Mouse (Mus musculus): ENCODE results near the gene Cdh4. TPM values are rescaled to one million over a fixed set of nuclear protein-coding genes. Genes with fewer than 3 reads are reported as not detected.

The Cdh4 gene
- polyA plus RNA-seq, 2 experiments: 0.07 to 0.09 TPM

GRCm38 (mm10) chr2:179521444-179521843 is 79.2 kb downstream of the Cdh4 start:
- 64% methylated on average over 5 of the region's 5 CpGs for WGBS (ENCODE audit: insufficient replicate concordance)
- Histone ChIP-seq H3K36me3 (replicated peaks; ENCODE audit: control insufficient read depth, insufficient read depth, low read depth) (no peaks in the 10 kb centered on the region), H3K4me1 (replicated peaks; ENCODE audit: control insufficient read depth in 2 of 2, insufficient read depth in 2 of 2, low read length in 1 of 2) (no peaks in the 10 kb centered on the region), H3K27ac (no peak overlapping the region), H3K9me3 (ENCODE audit: control insufficient read depth, low read length) (no peaks in the 10 kb centered on the region), H3K9ac (replicated peaks) (no peak overlapping the region), H3K4me2 (ENCODE audit: low read depth) (no peak overlapping the region), H3K27me3 (ENCODE audit: control insufficient read depth, insufficient read depth, low read length) (no peaks in the 10 kb centered on the region), H3K4me3 (ENCODE audit: insufficient read depth in 1 of 2, low read depth in 2 of 2, low read length in 2 of 2) (no peak overlapping the region)
- DNase-seq (ENCODE audit: low read depth in 3 of 3, low spot score in 3 of 3) (no peak), ATAC-seq (ENCODE audit: insufficient read depth) (no peak)
- TF ChIP-seq CTCF (IDR thresholded peaks at IDR 0.05; ENCODE audit: low read depth) (no peak), EP300 (IDR thresholded peaks at IDR 0.05; ENCODE audit: low read depth) (no peak)

GRCm38 (mm10) chr2:179522141-179522540 is 79.9 kb downstream of the Cdh4 start:
- Histone ChIP-seq H3K4me2 (ENCODE audit: low read depth) (no peak overlapping the region), H3K27ac (no peak overlapping the region), H3K9ac (replicated peaks) (no peak overlapping the region), H3K36me3 (replicated peaks; ENCODE audit: control insufficient read depth, insufficient read depth, low read depth) (no peaks in the 10 kb centered on the region), H3K27me3 (ENCODE audit: control insufficient read depth, insufficient read depth, low read length) (no peaks in the 10 kb centered on the region), H3K4me3 (ENCODE audit: insufficient read depth in 1 of 2, low read depth in 2 of 2, low read length in 2 of 2) (no peak overlapping the region), H3K9me3 (ENCODE audit: control insufficient read depth, low read length) (no peaks in the 10 kb centered on the region), H3K4me1 (replicated peaks; ENCODE audit: control insufficient read depth in 2 of 2, insufficient read depth in 2 of 2, low read length in 1 of 2) (no peaks in the 10 kb centered on the region)
- WGBS (ENCODE audit: insufficient replicate concordance): 40% methylated on average over 8 of the region's 8 CpGs
- DNase-seq (ENCODE audit: low read depth in 3 of 3, low spot score in 3 of 3): no peak
- no peak for ATAC-seq (ENCODE audit: insufficient read depth)
- no peak for TF ChIP-seq EP300 (IDR thresholded peaks at IDR 0.05; ENCODE audit: low read depth)
- TF ChIP-seq CTCF (IDR thresholded peaks at IDR 0.05; ENCODE audit: low read depth): no peak

- WGBS (ENCODE audit: insufficient replicate concordance): 55% methylated on average over 7 of the region's 7 CpGs
- ATAC-seq (ENCODE audit: insufficient read depth): no peak
These were observed 84.7 kb downstream of the Cdh4 start for GRCm38 (mm10) chr2:179526976-179527375.

GRCm38 (mm10) chr2:179530436-179531040 is 88.3 kb downstream of the Cdh4 start:
- Histone ChIP-seq H3K9ac (replicated peaks) (no peak overlapping the region), H3K27me3 (ENCODE audit: control insufficient read depth, insufficient read depth, low read length) (no peaks in the 10 kb centered on the region), H3K27ac (no peak overlapping the region), H3K9me3 (ENCODE audit: control insufficient read depth, low read length) (no peaks in the 10 kb centered on the region), H3K4me3 (ENCODE audit: insufficient read depth in 1 of 2, low read depth in 2 of 2, low read length in 2 of 2) (no peak overlapping the region), H3K4me2 (ENCODE audit: low read depth) (no peak overlapping the region), H3K4me1 (replicated peaks; ENCODE audit: control insufficient read depth in 2 of 2, insufficient read depth in 2 of 2, low read length in 1 of 2) (no peaks in the 10 kb centered on the region), H3K36me3 (replicated peaks; ENCODE audit: control insufficient read depth, insufficient read depth, low read depth) (no peaks in the 10 kb centered on the region)
- 66% methylated on average over 7 of the region's 7 CpGs for WGBS (ENCODE audit: insufficient replicate concordance)
- no peak for DNase-seq (ENCODE audit: low read depth in 3 of 3, low spot score in 3 of 3)
- no peak for ATAC-seq (ENCODE audit: insufficient read depth)
- no peak for TF ChIP-seq CTCF (IDR thresholded peaks at IDR 0.05; ENCODE audit: low read depth)

More at GRCm38 (mm10) chr2:179526976-179527375, 84.7 kb downstream of the Cdh4 start:
- Histone ChIP-seq H3K36me3 (replicated peaks; ENCODE audit: control insufficient read depth, insufficient read depth, low read depth) (no peaks in the 10 kb centered on the region), H3K9me3 (ENCODE audit: control insufficient read depth, low read length) (no peaks in the 10 kb centered on the region), H3K27me3 (ENCODE audit: control insufficient read depth, insufficient read depth, low read length) (no peaks in the 10 kb centered on the region), H3K4me3 (ENCODE audit: insufficient read depth in 1 of 2, low read depth in 2 of 2, low read length in 2 of 2) (no peak overlapping the region), H3K4me2 (ENCODE audit: low read depth) (no peak overlapping the region), H3K27ac (no peak overlapping the region), H3K9ac (replicated peaks) (no peak overlapping the region), H3K4me1 (replicated peaks; ENCODE audit: control insufficient read depth in 2 of 2, insufficient read depth in 2 of 2, low read length in 1 of 2) (no peaks in the 10 kb centered on the region)
- no peak for TF ChIP-seq CTCF (IDR thresholded peaks at IDR 0.05; ENCODE audit: low read depth)
- no peak for TF ChIP-seq EP300 (IDR thresholded peaks at IDR 0.05; ENCODE audit: low read depth)
- no peak for DNase-seq (ENCODE audit: low read depth in 3 of 3, low spot score in 3 of 3)

- TF ChIP-seq CTCF (IDR thresholded peaks at IDR 0.05; ENCODE audit: low read depth): no peak
- no peak for TF ChIP-seq EP300 (IDR thresholded peaks at IDR 0.05; ENCODE audit: low read depth)
- no peak overlapping the region for H3K9ac ChIP-seq (replicated peaks)
- H3K4me1 ChIP-seq (replicated peaks; ENCODE audit: control insufficient read depth in 2 of 2, insufficient read depth in 2 of 2, low read length in 1 of 2): no peaks in the 10 kb centered on the region
- no peaks in the 10 kb centered on the region for H3K9me3 ChIP-seq (ENCODE audit: control insufficient read depth, low read length)
- H3K36me3 ChIP-seq (replicated peaks; ENCODE audit: control insufficient read depth, insufficient read depth, low read depth): no peaks in the 10 kb centered on the region
- 49% methylated on average over 6 of the region's 6 CpGs for WGBS (ENCODE audit: insufficient replicate concordance)
- H3K4me3 ChIP-seq (ENCODE audit: insufficient read depth in 1 of 2, low read depth in 2 of 2, low read length in 2 of 2): no peak overlapping the region
- H3K4me2 ChIP-seq (ENCODE audit: low read depth): no peak overlapping the region
- H3K27me3 ChIP-seq (ENCODE audit: control insufficient read depth, insufficient read depth, low read length): no peaks in the 10 kb centered on the region
- no peak overlapping the region for H3K27ac ChIP-seq
- no peak for DNase-seq (ENCODE audit: low read depth in 3 of 3, low spot score in 3 of 3)
- no peak for ATAC-seq (ENCODE audit: insufficient read depth)
These were observed 91.0 kb downstream of the Cdh4 start for GRCm38 (mm10) chr2:179533196-179533595.
